Mouse (Mus musculus) left cerebral cortex, adult 9 months (tissue): ENCODE measurements around the gene Fbxl17.
A peak's percentile ranks its signal among the peaks of the same experiment; 100 is the strongest.

ENCODE experiments used
- DNase-seq, 2 experiments: peaks; one replicate each; pipeline ENCODE4 v3.0.0; 2022; ENCODE audit warnings: low spot score in 2 of 2

Gene Fbxl17

DNA sequence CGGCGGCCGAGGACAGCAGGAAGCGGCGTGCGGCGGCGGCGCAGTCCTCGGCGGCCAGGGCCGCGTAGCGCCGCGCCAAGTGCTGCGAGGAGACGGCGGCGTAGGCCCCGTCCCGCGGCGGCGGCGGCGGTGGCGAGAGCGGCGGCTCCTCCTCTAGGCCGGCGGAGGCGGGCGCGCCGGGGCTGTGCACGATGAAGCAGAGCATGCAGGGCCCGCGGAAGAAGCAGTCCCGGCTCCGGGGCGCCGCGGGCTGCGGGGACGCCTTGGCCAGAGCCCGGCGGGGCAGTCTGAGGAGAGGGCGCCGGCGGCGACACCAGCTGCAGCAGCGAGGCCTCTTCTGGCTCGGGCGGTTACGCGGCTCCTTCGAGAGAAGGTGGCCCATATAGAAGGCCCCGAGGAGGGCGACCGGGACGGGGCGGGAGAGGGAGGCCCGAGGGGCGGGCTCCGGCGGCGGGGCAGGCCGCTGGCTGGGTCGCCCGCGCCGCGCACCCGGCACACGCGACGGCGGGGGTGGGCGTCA lies at the start of gene Fbxl17:
Gene Fbxl17 (minus strand): TSS at position 382 of the 520 bp plus-strand sequence.
- peak in 1 of 2 experiments; percentile 49 for DNase-seq

- peak in 1 of 2 experiments; percentile 5 for DNase-seq
Measured at GRCm38 (mm10) chr17:63547465-63547864, 47.6 kb upstream of the Fbxl17 start.

GRCm38 (mm10) chr17:63534576-63535265 lies 34.9 kb upstream of the Fbxl17 start:
- DNase-seq = no peak

DNA sequence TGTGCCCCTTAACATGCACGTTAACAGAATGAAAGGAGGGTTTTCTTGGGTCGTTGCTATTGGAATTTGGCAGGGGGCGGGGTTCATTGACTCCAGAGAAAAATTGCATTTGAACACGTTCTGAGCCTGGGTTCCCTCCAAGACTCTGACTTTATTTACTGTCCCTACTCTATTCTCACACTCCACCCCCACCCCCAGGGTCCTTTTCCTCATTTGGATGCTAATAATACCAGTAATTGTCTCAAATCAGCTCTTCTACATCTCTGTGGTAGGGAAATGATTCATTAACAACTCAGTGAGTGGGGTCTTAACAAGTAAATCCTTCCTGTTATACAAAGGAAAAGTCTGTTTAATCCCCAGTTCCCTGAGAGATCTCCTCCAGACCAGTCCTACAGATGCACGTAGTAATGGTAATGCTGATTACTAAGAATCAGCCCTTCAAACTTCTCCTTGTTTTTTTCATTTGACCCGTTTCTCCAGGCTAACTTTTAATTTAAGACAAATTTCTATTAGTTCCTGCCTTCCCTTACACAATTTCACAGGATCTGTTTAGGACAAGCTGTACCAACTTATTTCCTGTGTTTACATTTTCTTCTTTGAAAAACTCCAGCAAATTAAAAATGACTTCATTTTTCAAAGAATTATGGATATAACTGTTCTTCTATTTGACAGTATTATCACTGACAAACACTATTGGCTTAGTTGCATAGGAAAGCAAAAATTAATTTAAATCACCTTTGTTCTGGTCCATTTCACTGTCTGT lies 33.4 kb upstream of the Fbxl17 start:
- DNase-seq = no peak

DNA sequence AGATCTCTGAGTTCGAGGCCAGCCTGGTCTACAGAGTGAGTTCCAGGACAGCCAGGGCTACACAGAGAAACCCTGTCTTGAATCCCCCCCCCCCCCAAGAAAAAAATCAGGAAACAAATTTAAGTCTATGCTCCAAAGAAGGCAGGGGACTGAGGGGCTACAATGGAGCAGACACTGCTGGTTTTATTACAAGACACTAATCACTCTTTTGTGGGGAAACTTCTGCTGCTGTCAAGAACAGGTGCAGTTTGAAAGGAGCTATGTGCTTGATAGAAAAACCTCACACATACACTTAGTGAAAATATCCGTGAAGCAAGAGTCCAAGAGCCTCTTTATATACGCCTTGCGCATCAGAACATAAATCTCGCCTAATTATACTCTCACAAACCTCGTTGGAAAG lies 29.7 kb upstream of the Fbxl17 start:
- DNase-seq = no peak

DNA sequence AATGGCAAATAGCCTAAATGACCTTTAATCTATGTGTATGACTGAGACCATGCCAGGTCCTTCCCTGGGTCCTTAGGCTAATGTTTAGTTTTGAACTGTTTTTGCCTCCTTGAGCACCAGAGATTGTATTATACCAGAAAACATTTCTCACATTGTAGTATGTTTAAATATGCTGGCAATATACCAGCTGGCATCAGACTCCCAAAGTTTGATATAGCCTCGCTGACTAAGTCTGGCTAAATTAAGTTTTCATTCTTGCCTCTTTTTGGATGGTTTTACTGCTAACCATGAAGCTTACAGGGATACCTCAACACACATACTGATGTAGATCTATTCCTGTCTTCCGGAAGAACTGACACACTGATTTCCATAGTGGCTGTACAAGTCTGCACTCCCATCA lies 20.9 kb upstream of the Fbxl17 start:
- peak in 1 of 2 experiments; percentile 33 for DNase-seq

GRCm38 (mm10) chr17:63510451-63510850 lies 10.6 kb upstream of the Fbxl17 start:
- no peak for DNase-seq

DNA sequence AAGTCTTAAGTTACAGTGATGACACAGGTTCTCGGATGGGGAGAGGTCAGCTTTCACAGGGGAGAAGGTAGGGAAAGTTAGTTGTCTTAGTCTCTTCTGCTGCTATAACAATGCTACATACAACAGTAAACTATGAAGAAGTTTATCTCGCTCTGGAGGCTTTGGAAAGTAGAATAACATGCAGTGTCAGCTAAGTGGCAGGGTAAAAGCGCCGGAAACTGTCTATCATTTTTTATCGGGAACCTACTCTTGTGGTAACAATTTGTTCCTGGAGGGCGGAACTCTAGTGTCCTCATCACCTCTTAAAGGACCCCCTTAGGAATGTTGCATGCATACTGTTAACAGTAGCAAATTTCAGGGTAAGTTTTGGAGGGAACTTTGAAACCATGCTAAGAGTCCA lies 1.3 kb upstream of the Fbxl17 start:
- no peak for DNase-seq

GRCm38 (mm10) chr17:63500156-63500834 lies 478 bp upstream of the Fbxl17 start:
- DNase-seq = peak; percentile 77 to 83

GRCm38 (mm10) chr17:63498717-63499635 lies 841 bp downstream of the Fbxl17 start:
- DNase-seq = no peak

GRCm38 (mm10) chr17:63498182-63498716 lies 1.6 kb downstream of the Fbxl17 start:
- no peak for DNase-seq

GRCm38 (mm10) chr17:63497206-63497731 lies 2.5 kb downstream of the Fbxl17 start:
- DNase-seq = no peak

DNA sequence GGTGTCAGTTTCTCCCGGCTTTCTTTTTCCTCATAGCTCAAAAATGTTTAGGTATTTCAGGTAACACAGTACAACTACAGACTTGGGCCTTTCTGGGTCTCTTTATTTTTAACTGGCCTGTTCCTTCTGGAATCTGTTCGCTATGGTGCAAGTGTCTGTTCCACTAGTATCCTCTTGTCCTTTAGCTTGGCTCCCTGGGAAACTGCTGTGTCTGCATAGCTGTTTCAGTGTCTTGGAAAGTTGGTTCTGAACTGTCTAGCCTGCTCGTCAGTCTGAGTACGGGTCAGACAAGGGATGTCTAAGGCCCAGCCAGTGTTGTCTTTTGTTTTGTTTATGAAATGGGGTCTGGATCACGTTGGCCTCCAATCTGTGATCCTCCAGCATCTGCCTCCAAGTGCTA lies 3.7 kb downstream of the Fbxl17 start:
- DNase-seq = no peak

GRCm38 (mm10) chr17:63493876-63494580 lies 5.8 kb downstream of the Fbxl17 start:
- DNase-seq = no peak

DNA sequence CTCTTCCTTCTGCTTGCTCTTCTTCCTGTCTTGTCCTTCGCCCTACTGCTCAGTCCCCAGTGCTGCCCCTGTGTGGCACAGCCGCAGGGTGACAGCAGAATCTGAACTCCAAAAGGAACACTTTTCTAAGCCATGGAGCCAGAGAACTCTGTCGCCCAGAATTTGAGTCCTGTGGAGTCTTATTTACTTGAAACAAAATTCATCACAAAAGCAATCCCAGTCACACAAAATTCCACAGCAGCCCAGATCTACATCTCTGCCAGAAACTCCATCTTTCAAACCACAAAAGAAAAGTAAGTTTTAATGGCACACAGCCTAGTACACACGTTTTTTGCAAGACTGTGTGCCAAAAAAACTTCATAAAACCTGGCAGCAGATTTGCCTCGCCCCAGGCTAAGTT lies 6.5 kb downstream of the Fbxl17 start:
- no peak for DNase-seq

- DNase-seq = no peak
Measured at GRCm38 (mm10) chr17:63492665-63493273, 7.0 kb downstream of the Fbxl17 start.

GRCm38 (mm10) chr17:63489525-63489924 lies 10.3 kb downstream of the Fbxl17 start:
- DNase-seq = no peak

- peak; percentile 25 to 75 for DNase-seq
Measured at GRCm38 (mm10) chr17:63467866-63468265, 32.0 kb downstream of the Fbxl17 start.

- no peak for DNase-seq
Measured at GRCm38 (mm10) chr17:63465239-63465638, 34.6 kb downstream of the Fbxl17 start.

GRCm38 (mm10) chr17:63462512-63462911 lies 37.3 kb downstream of the Fbxl17 start:
- no peak for DNase-seq
